Mouse (Mus musculus) kidney, adult 2 months (tissue): ENCODE data around the gene Osbpl3. TPM values are rescaled to one million over a fixed set of nuclear protein-coding genes. Genes with fewer than 3 reads are reported as not detected.
"Not testable (repeated sequence)": the region's sequence is repeated elsewhere in the genome, so short reads cannot be mapped to it uniquely, and the experiment has no call there.

Source experiments
- DNase-seq: peaks from one replicate; pipeline ENCODE4 v3.0.0; 2021
- H3K27ac ChIP-seq: fragments of 200-500 bp; 2 replicates; pipeline ENCODE4 v1.5.1; 2012; ENCODE audit warnings: low read depth, low read length, control low read depth, inconsistent platforms; ENCODE audit not compliant: insufficient read depth
- H3K27me3 ChIP-seq: fragments of 200-500 bp; replicated peaks from 2 replicates; pipeline ENCODE4 v1.6.1; 2012; ENCODE audit warnings: mild to moderate bottlenecking, moderate library complexity, low read length, inconsistent platforms; ENCODE audit not compliant: control insufficient read depth, insufficient read depth
- H3K36me3 ChIP-seq: fragments of 200-500 bp; 2 replicates; pipeline ENCODE4 v1.6.1; 2012; ENCODE audit warnings: mild to moderate bottlenecking, moderate library complexity, low read length, inconsistent platforms; ENCODE audit not compliant: control insufficient read depth, insufficient read depth
- H3K4me1 ChIP-seq: fragments of 200-500 bp; 2 replicates; pipeline ENCODE4 v1.6.1; 2011; ENCODE audit warnings: low read length; ENCODE audit not compliant: control insufficient read depth, insufficient read depth
- H3K4me3 ChIP-seq: fragments of 200-500 bp; 2 replicates; pipeline ENCODE4 v1.5.1; 2011; ENCODE audit warnings: mild to moderate bottlenecking, low read depth, low read length, control low read depth; ENCODE audit not compliant: insufficient read depth
- CTCF ChIP-seq: fragments of 200-500 bp; conservative IDR thresholded peaks from 2 replicates; pipeline ENCODE4 v1.5.1; 2011; ENCODE audit warnings: low read depth, mild to moderate bottlenecking, control low read depth, low read length, moderate library complexity, mixed read lengths; ENCODE audit not compliant: insufficient read depth, insufficient read length
- POLR2A ChIP-seq: fragments of 200-500 bp; IDR thresholded peaks from one replicate; pipeline ENCODE4 v1.6.1; 2011; ENCODE audit warnings: low read depth, low read length, control low read depth
- WGBS: fragments of 180-500 bp; shearing (Covaris S2); methylation state at CpG from one replicate; pipeline ENCODE4 v1.1.7; 2018; 5-methylcytosine and 5-hydroxymethylcytosine counted together
- polyA plus RNA-seq: library from polyadenylated mRNA; depleted of rRNA; stranded (reverse); fragments of >200 nt; gene quantifications from 2 replicates; pipeline ENCODE4 v1.2.3, GENCODE M21; 2012

Osbpl3 gene
- polyA plus RNA-seq, 1 experiment, result 33.0 TPM

DNA sequence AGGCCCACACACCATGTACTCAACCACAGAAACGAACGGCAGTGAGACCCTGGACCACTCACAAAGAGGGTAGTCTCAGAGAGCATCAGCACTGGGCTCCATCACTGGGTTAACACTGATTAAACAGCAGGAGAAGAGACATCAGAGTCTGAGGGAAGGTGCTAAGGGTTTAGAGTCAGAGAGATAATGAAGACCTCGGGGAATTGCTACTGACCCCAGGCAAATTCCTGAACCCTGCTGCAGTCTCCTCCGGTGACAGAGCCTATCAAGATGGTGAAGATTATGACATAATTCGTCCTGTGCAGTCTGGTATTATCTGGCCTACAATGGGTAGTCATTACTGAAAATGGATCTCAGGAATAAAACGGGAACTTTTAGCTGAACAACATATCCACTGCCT lies 2.4 kb downstream of the Osbpl3 start:
- H3K4me3 ChIP-seq, result peak overlapping the region; percentile 25; the same call in 1 of the 2 replicates
- H3K27ac ChIP-seq, result no peak overlapping the region
- WGBS, result 53% methylated on average over 6 of the region's 6 CpGs
- no peak for DNase-seq
- no peaks in the 10 kb centered on the region for H3K27me3 ChIP-seq
- TF ChIP-seq POLR2A (no peak), CTCF (no peak)
- H3K36me3 ChIP-seq, result no peaks in the 10 kb centered on the region
- H3K4me1 ChIP-seq, result peaks cover 30% of the 10 kb centered on the region; the same call in 1 of the 2 replicates

DNA sequence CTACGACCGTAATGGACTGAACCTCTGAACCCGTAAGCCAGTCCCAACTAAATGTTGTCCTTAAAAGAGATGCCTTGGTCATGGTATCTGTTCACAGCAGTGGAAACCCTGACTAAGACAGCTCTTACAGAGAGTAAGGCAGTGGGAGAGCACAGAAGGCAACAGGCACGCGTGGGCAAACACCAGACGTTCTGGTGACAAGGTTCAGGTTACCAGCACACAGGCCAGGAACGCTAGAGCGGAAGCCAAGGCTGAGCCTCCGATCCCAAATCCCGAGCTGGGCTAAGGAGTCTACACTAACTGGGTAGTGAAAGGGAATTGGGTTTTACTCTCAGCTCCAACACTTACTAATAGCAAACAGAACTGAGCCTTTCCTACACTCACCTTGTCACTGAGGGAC lies 3.8 kb downstream of the Osbpl3 start:
- Histone ChIP-seq H3K27ac (0 out of 2 replicates have a peak overlapping the region, but pooled peaks have one; percentile 2), H3K4me1 (peaks cover 24% of the 10 kb centered on the region; the same call in 1 of the 2 replicates), H3K4me3 (no peak overlapping the region), H3K36me3 (no peaks in the 10 kb centered on the region), H3K27me3 (no peaks in the 10 kb centered on the region)
- no peak for TF ChIP-seq CTCF
- TF ChIP-seq POLR2A, result no peak
- peak; percentile 72 for DNase-seq
- 53% methylated on average over 10 of the region's 10 CpGs for WGBS

DNA sequence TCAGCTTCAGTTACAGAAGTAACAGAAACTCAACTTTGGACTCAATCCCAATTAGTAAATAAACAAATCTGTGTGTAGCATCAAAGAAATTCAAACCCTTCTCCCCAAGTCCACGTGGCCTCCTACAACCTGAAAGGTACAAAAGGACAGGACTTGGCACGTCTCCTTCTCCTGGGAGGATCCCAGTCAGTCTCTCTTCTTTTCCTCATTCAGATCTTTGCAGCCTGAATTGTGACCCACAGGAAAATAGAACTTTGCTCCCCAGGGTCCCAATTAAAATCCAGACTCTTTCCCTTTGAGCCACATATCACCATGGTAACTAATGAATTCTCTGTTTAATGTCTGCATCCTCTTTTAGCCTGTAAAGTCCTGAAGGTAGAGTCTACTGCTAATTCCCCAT lies 10.4 kb downstream of the Osbpl3 start:
- Histone ChIP-seq H3K27ac (no peak overlapping the region), H3K4me1 (peaks cover 18% of the 10 kb centered on the region; the same call in 1 of the 2 replicates), H3K27me3 (no peaks in the 10 kb centered on the region), H3K4me3 (no peak overlapping the region), H3K36me3 (no peaks in the 10 kb centered on the region)
- TF ChIP-seq CTCF, result no peak
- TF ChIP-seq POLR2A, result no peak
- 38% methylated on average over 2 of the region's 2 CpGs for WGBS
- peak; percentile 90 for DNase-seq

DNA sequence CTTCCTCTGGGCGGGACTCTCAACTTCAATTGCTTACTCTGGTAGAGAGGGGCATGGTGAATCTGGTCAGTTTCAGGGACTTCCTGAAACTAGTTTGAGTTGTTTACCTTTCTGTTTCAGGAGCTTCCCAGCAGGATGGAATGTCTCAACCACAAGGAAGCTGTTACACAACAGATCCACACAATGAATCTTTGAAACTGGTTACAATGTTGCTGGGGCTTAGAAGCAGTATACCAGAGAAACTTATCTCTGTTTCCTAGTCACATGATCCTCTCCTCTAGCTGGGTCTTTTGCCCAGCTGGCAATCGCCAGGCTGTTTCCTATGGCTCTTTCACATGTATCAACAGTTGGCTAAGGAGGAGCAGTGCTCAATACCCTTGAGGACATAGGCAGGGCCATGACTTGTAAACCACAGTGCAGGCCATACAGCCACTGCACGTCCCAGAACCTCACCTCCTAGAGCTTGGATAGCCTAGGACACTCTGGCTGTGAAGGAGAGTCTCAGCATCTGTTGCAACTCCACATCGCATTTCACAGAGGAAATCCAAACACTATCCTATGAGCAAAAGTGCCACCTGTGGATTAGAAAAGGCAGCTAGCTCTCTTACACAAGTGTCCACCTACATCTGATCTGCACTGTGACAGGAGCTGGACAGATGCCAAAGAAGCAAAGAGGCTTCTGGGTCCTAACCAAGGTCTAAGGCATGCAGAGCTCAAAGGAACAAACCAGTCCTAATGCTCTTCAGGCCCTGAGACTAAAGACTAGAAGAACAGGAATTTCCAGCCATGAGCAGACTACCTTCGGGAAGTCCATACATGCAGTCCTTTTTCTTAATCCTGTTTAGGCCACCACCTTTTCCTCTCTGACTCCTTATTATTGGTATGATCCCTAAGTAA lies 14.8 kb downstream of the Osbpl3 start:
- Histone ChIP-seq H3K27me3 (no peaks in the 10 kb centered on the region), H3K4me1 (peaks cover 34% of the 10 kb centered on the region; the same call in 1 of the 2 replicates), H3K4me3 (no peak overlapping the region), H3K27ac (peak overlapping the region; percentile 69), H3K36me3 (no peaks in the 10 kb centered on the region)
- 83% methylated on average over 5 of the region's 5 CpGs for WGBS
- no peak for DNase-seq
- no peak for TF ChIP-seq CTCF
- TF ChIP-seq POLR2A, result no peak

DNA sequence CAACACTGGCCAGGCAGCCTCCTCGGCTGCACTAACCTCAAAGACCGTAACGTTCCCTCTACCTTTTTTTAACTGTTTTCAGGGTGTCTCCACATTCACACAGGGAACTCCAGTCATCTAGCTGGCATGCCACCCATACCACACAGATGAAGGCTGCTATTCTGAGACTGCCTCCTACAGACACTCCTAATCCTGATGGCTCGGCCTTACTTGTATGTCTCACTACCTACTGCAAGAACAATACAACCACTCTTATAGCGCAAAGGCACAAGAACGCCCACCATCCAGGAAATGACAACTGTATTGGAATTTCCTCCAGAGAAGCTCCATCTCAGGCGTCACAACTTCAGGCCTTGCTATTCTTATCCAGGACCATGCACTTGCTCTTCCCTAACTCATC lies 15.8 kb downstream of the Osbpl3 start:
- no peak overlapping the region for H3K27ac ChIP-seq
- H3K36me3 ChIP-seq, result no peaks in the 10 kb centered on the region
- H3K4me1 ChIP-seq, result peaks cover 33% of the 10 kb centered on the region; the same call in 1 of the 2 replicates
- no peaks in the 10 kb centered on the region for H3K27me3 ChIP-seq
- TF ChIP-seq POLR2A (no peak), CTCF (no peak)
- no peak for DNase-seq
- no peak overlapping the region for H3K4me3 ChIP-seq
- WGBS, result 83% methylated on average over 7 of the region's 7 CpGs

DNA sequence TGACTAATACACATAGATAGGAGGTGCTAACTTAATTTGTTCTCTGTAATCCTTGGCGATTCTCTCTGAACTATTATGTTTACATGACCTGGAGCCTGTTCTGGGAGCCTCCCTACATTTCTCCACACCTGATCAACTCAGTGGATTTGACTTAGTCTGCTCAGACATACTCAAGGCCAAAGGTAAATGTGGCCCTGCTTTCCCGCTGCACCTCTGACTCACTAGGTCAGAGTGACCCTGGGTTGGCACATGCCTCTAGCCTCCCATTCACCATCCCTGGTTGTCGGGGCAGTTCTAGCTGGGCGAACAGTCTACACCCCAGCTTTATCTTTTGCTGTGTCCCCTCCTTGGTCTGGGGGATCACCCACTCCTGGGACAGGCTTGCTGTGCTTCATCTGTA lies 17.1 kb downstream of the Osbpl3 start:
- H3K4me3 ChIP-seq, DNase-seq, H3K27me3 ChIP-seq, H3K36me3 ChIP-seq, H3K27ac ChIP-seq: not testable (repeated sequence)
- H3K4me1 ChIP-seq, result peaks cover 34% of the 10 kb centered on the region; the same call in 1 of the 2 replicates
- WGBS, result 43% methylated on average over 4 of the region's 4 CpGs

DNA sequence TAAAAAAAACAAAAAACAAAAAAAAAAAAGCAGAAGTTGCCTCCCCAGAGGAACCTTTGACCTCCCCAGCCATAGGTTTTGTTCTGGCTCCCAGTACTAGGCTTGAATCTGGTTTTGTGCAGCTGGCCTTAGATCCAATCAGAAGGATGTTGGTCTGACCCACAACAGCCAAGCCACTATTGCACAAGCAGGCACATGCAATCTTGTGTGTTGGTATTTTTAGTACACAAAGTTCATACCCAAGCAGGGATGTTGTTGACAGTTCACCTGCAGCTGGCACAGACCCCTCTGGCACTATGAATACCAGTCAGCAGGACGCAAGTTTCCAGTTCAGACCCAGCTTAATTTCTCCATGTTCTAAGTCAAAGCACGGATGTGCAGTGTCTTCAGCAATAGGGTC lies 18.2 kb downstream of the Osbpl3 start:
- Histone ChIP-seq H3K4me3 (no peak overlapping the region), H3K36me3 (no peaks in the 10 kb centered on the region), H3K4me1 (peaks cover 35% of the 10 kb centered on the region; the same call in 1 of the 2 replicates), H3K27ac (no peak overlapping the region), H3K27me3 (no peaks in the 10 kb centered on the region)
- 79% methylated on average over 2 of the region's 2 CpGs for WGBS
- TF ChIP-seq POLR2A, result no peak
- no peak for TF ChIP-seq CTCF
- DNase-seq, result no peak
